Mouse (Mus musculus) midbrain, embryonic 14.5 days (tissue): ENCODE measurements around the gene Klra1. TPM values are rescaled to one million over a fixed set of nuclear protein-coding genes. Genes with fewer than 3 reads are reported as not detected.
"Not testable (repeated sequence)": the region's sequence is repeated elsewhere in the genome, so short reads cannot be mapped to it uniquely, and the experiment has no call there.

Source experiments
- ATAC-seq: fragments of 200-750 bp; cut with Nextera tagmentation; 2 replicates; pipeline ENCODE4 v1.8.0; 2017; ENCODE audit warnings: moderate number of reproducible peaks, moderate library complexity; ENCODE audit not compliant: low FRiP score, low TSS enrichment
- DNase-seq: peaks from one replicate; pipeline ENCODE4 v3.0.0-alpha.2; 2015
- H3K27ac ChIP-seq: fragments of 300-500 bp; sonication (generic); replicated peaks from 2 replicates; pipeline ENCODE4 v1.5.1; 2014; ENCODE audit warnings: mild to moderate bottlenecking, low read depth, low read length, moderate library complexity
- H3K27me3 ChIP-seq: fragments of 300-500 bp; sonication (generic); 2 replicates; pipeline ENCODE4 v1.6.1; 2014; ENCODE audit warnings: low read length, control low read depth, mixed read lengths; ENCODE audit not compliant: control insufficient read depth, insufficient read depth
- H3K36me3 ChIP-seq: fragments of 300-500 bp; sonication (generic); 2 replicates; pipeline ENCODE4 v1.6.1; 2014; ENCODE audit warnings: low read length, control low read depth; ENCODE audit not compliant: control insufficient read depth, insufficient read depth
- H3K4me1 ChIP-seq: fragments of 300-500 bp; sonication (generic); 2 replicates; pipeline ENCODE4 v1.6.1; 2014; ENCODE audit warnings: mild to moderate bottlenecking, antibody characterized with exemption, low read length, control low read depth; ENCODE audit not compliant: control insufficient read depth, insufficient read depth
- H3K4me2 ChIP-seq: fragments of 300-500 bp; sonication (generic); 2 replicates; pipeline ENCODE4 v1.6.1; 2014; ENCODE audit warnings: mild to moderate bottlenecking, low read length, moderate library complexity
- H3K4me3 ChIP-seq: fragments of 300-500 bp; sonication (generic); replicated peaks from 2 replicates; pipeline ENCODE4 v1.5.1; 2014; ENCODE audit warnings: low read depth, low read length
- H3K9ac ChIP-seq: fragments of 300-500 bp; sonication (generic); replicated peaks from 2 replicates; pipeline ENCODE4 v1.6.1; 2014; ENCODE audit warnings: mild to moderate bottlenecking, low read length, moderate library complexity
- H3K9me3 ChIP-seq: fragments of 300-500 bp; sonication (generic); 2 replicates; pipeline ENCODE4 v1.6.1; 2016; ENCODE audit warnings: low read length, control low read depth, mixed read lengths; ENCODE audit not compliant: control insufficient read depth
- WGBS: fragments of 180-500 bp; shearing (Covaris S2); extraction: QIAGEN DNeasy Blood & Tissue Kit; methylation state at CpG from one replicate; pipeline ENCODE4 v1.1.7; 2014; 5-methylcytosine and 5-hydroxymethylcytosine counted together
- polyA plus RNA-seq: library from polyadenylated mRNA; unstranded; fragments of >200 nt; fragmentation: Nextera tagmentation; extraction: Ambion mirVana; gene quantifications from 2 replicates; pipeline ENCODE4 v1.2.1, GENCODE M21; 2014

The Klra1 gene
- not detected in 2 replicates for polyA plus RNA-seq

- WGBS, result 81% methylated on average over 2 of the region's 2 CpGs
- Histone ChIP-seq H3K27ac (no peak within 1 kb of the TSS), H3K36me3 (no peaks in the 10 kb centered on the region), H3K9ac (no peak within 1 kb of the TSS), H3K4me2 (no peak within 1 kb of the TSS), H3K9me3 (peaks cover 7% of the 10 kb centered on the region; the same call in 1 of the 2 replicates), H3K27me3 (no peaks in the 10 kb centered on the region), H3K4me3 (no peak within 1 kb of the TSS), H3K4me1 (no peaks in the 10 kb centered on the region)
- ATAC-seq (no peak), DNase-seq (no peak)
These were observed at the start of gene Klra1 for GRCm38 (mm10) chr6:130386750-130387149. Gene Klra1, minus strand, starts transcription at chr6:130386874.

GRCm38 (mm10) chr6:130429511-130429910 lies 42.8 kb upstream of the Klra1 start:
- Histone ChIP-seq H3K9ac (no peak overlapping the region), H3K27ac (no peak overlapping the region), H3K4me2 (no peak overlapping the region), H3K9me3 (peaks cover 12% of the 10 kb centered on the region), H3K27me3 (no peaks in the 10 kb centered on the region), H3K36me3 (no peaks in the 10 kb centered on the region), H3K4me1 (no peaks in the 10 kb centered on the region), H3K4me3 (no peak overlapping the region)
- DNase-seq (no peak), ATAC-seq (no peak)
- WGBS, result 90% methylated on average over 4 of the region's 4 CpGs

- no peaks in the 10 kb centered on the region for H3K36me3 ChIP-seq
- WGBS, result 89% methylated on average over 2 of the region's 2 CpGs
- no peak overlapping the region for H3K4me3 ChIP-seq
- no peak overlapping the region for H3K9ac ChIP-seq
- H3K27ac ChIP-seq, result no peak overlapping the region
- no peaks in the 10 kb centered on the region for H3K4me1 ChIP-seq
- ATAC-seq (no peak), DNase-seq (no peak)
- no peak overlapping the region for H3K4me2 ChIP-seq
- no peaks in the 10 kb centered on the region for H3K27me3 ChIP-seq
- peaks cover 32% of the 10 kb centered on the region for H3K9me3 ChIP-seq
These were observed 32.5 kb upstream of the Klra1 start for GRCm38 (mm10) chr6:130419158-130419557.

GRCm38 (mm10) chr6:130404882-130405281 lies 18.2 kb upstream of the Klra1 start:
- no peaks in the 10 kb centered on the region for H3K27me3 ChIP-seq
- no peak overlapping the region for H3K27ac ChIP-seq
- H3K9ac ChIP-seq, result no peak overlapping the region
- no peaks in the 10 kb centered on the region for H3K4me1 ChIP-seq
- peaks cover 23% of the 10 kb centered on the region for H3K9me3 ChIP-seq
- no peaks in the 10 kb centered on the region for H3K36me3 ChIP-seq
- ATAC-seq (no peak), DNase-seq (no peak)
- H3K4me3 ChIP-seq, result no peak overlapping the region
- WGBS, result 64% methylated on average over 1 of the region's 1 CpGs
- H3K4me2 ChIP-seq, result no peak overlapping the region

GRCm38 (mm10) chr6:130385803-130386202 lies 871 bp downstream of the Klra1 start:
- DNase-seq (no peak), ATAC-seq (no peak)
- 74% methylated on average over 1 of the region's 1 CpGs for WGBS
- Histone ChIP-seq H3K4me2 (no peak overlapping the region), H3K4me1 (no peaks in the 10 kb centered on the region), H3K4me3 (no peak overlapping the region), H3K9me3 (peaks cover 7% of the 10 kb centered on the region; the same call in 1 of the 2 replicates), H3K27ac (no peak overlapping the region), H3K27me3 (no peaks in the 10 kb centered on the region), H3K9ac (no peak overlapping the region), H3K36me3 (no peaks in the 10 kb centered on the region)

- Histone ChIP-seq H3K9me3 (peaks cover 14% of the 10 kb centered on the region), H3K36me3 (no peaks in the 10 kb centered on the region), H3K27ac (no peak overlapping the region), H3K4me3 (no peak overlapping the region), H3K9ac (no peak overlapping the region), H3K4me1 (no peaks in the 10 kb centered on the region), H3K4me2 (no peak overlapping the region), H3K27me3 (no peaks in the 10 kb centered on the region)
- no peak for ATAC-seq
- DNase-seq, result no peak
- 81% methylated on average over 4 of the region's 4 CpGs for WGBS
These were observed 4.3 kb downstream of the Klra1 start for GRCm38 (mm10) chr6:130382375-130382774.

- not testable (repeated sequence) for H3K27me3 ChIP-seq, H3K4me3 ChIP-seq, H3K9ac ChIP-seq, ATAC-seq, H3K36me3 ChIP-seq, H3K9me3 ChIP-seq, H3K4me1 ChIP-seq, H3K4me2 ChIP-seq, H3K27ac ChIP-seq, DNase-seq
- WGBS, result 45% methylated on average over 1 of the region's 1 CpGs
These were observed 41.3 kb downstream of the Klra1 start for GRCm38 (mm10) chr6:130345381-130345780.

GRCm38 (mm10) chr6:130341973-130342372 lies 44.7 kb downstream of the Klra1 start:
- WGBS, result 81% methylated on average over 2 of the region's 2 CpGs
- not testable (repeated sequence) for H3K9ac ChIP-seq, H3K4me3 ChIP-seq, ATAC-seq, H3K27me3 ChIP-seq, DNase-seq, H3K4me1 ChIP-seq, H3K27ac ChIP-seq, H3K9me3 ChIP-seq, H3K36me3 ChIP-seq, H3K4me2 ChIP-seq

GRCm38 (mm10) chr6:130337411-130337810 lies 49.3 kb downstream of the Klra1 start, which contains the start of gene Klra3:
Gene Klra3, minus strand, starts transcription at chr6:130337574.
- Histone ChIP-seq H3K27ac (no peak within 1 kb of the TSS), H3K9me3 (no peaks in the 10 kb centered on the region; the same call in 1 of the 2 replicates), H3K9ac (no peak within 1 kb of the TSS), H3K27me3 (no peaks in the 10 kb centered on the region), H3K4me1 (no peaks in the 10 kb centered on the region), H3K36me3 (no peaks in the 10 kb centered on the region), H3K4me3 (no peak within 1 kb of the TSS), H3K4me2 (no peak within 1 kb of the TSS)
- WGBS, result 88% methylated on average over 8 of the region's 8 CpGs
- ATAC-seq (no peak), DNase-seq (no peak)
